Mouse (Mus musculus) gastrocnemius, adult 2 months (tissue): ENCODE results near the gene Lims1. TPM values are rescaled to one million over a fixed set of nuclear protein-coding genes. Genes with fewer than 3 reads are reported as not detected.

Experiments used
- DNase-seq: peaks from one replicate; pipeline ENCODE4 v3.0.0; 2022
- H3K27ac ChIP-seq: fragments of 200-600 bp; 2 replicates; pipeline ENCODE4 v1.8.1; 2022; ENCODE audit warnings: mild to moderate bottlenecking
- H3K4me3 ChIP-seq: fragments of 200-600 bp; 2 replicates; pipeline ENCODE4 v1.8.1; 2022; ENCODE audit warnings: mild to moderate bottlenecking, moderate library complexity
- CTCF ChIP-seq: fragments of 200-600 bp; IDR thresholded peaks from 2 replicates; pipeline ENCODE4 v1.8.1; 2022; ENCODE audit warnings: antibody characterized with exemption, mild to moderate bottlenecking, moderate library complexity
- intact Hi-C: fragments of 180-260 bp; cut with DNase I; formaldehyde crosslinking; loops from one replicate; pipeline ENCODE4 v1.15.1; 2025
- total RNA-seq, 2 experiments: library from RNA; stranded (reverse); gene quantifications; 2 replicates each; pipeline ENCODE4 v1.2.3; 2021

Gene Lims1
- total RNA-seq, 2 experiments from 2014 or later = 36.1 to 54.7 TPM

DNA sequence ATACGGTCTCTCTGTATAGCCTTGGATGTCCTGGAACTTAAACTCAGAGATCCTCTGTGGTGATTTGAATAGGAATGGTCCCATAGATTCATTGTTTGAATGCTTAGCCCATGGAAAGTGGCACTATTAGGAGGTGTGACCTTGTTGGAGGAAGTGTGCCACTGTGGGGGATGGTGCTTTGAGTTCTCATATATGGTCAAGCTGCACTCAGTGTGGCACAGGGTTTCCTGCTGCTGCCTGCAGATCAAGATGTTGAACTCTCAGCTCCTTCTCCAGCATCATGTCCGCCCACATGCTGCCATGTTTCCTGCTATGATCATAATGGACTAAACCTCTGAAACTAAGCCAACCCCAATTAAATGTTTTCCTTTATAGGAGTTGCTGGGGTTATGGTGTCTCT is 104.7 kb downstream of the Lims1 start:
- no peak overlapping the region for H3K27ac ChIP-seq
- no peak overlapping the region for H3K4me3 ChIP-seq
- no peak for TF ChIP-seq CTCF
- DNase-seq = no peak
- intact Hi-C loops = no loop called here

GRCm38 (mm10) chr10:58445850-58446249 is 122.6 kb downstream of the Lims1 start:
- intact Hi-C loops = loop anchor here (5.0 kb wide), 2 partner anchors 39 to 51 kb away; partner anchors contain the start of gene Ccdc138
- peak overlapping the region; percentile 93 for H3K4me3 ChIP-seq
- no peak for TF ChIP-seq CTCF
- H3K27ac ChIP-seq = peak overlapping the region; percentile 94
- no peak for DNase-seq

- intact Hi-C loops = loop anchor here (1.0 to 5.0 kb wide), 3 partner anchors 39 to 87 kb away; partner anchors contain the start of gene Ccdc138
- TF ChIP-seq CTCF = peak; percentile 29; the same call in 1 of the 2 replicates
Measured at GRCm38 (mm10) chr10:58446384-58447279, 123.4 kb downstream of the Lims1 start, which contains the start of gene Ranbp2. Ranbp2 (plus strand) TSS chr10:58446920.

DNA sequence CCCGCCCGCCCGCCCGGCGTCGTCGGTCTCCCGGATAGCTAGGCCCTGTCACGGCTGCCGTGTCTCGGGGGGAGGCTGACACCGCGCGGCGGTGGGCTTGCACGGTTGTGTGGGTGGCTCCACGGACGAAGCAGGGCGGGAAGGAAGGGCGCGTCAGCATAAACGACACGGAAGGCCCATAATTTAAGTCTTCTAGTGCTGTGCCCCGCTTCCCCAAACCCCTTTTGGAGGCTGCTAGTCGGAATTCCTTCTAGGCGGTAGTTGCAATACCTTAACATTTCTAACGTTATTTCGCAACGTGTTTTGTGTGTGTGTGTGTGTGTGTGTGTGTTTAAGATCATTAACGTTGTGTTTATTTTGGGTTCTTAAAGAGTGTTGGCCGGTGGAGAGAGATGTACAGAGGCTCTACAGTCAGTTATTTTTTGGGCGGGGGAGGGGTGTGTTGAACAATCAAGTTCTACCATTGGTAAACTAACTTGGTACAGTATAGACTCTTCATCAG is 124.1 kb downstream of the Lims1 start:
- Histone ChIP-seq H3K27ac (peak overlapping the region; percentile 94), H3K4me3 (peak overlapping the region; percentile 93)
- intact Hi-C loops = loop anchor here (1.0 to 5.0 kb wide), 3 partner anchors 40 to 88 kb away; partner anchors contain the start of gene Ccdc138
- no peak for DNase-seq
- peak; percentile 5; the same call in 1 of the 2 replicates for TF ChIP-seq CTCF

More at GRCm38 (mm10) chr10:58446384-58447279, 123.4 kb downstream of the Lims1 start, which contains the start of gene Ranbp2:
- H3K27ac ChIP-seq = peak within 1 kb of the TSS; percentile 94
- peak; percentile 99 for DNase-seq
- peak within 1 kb of the TSS; percentile 93 for H3K4me3 ChIP-seq

DNA sequence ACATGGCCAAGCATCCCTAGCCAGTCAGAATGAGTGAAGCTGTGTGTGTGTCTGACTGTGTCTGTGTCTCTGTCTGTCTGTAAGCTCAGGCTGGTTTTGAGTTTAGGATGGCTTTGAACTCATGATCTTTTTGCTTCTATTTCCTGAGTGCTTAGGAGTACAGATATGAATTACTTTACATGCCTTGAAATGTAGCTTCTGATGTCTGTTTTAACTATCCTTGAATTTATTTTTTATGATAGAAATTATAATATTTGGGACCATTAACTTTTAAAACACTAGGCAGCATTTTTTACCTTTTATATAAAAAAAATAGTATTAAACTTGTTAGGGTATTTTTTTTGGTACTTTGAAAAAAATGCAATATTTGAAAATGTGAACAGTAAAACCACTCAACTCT is 128.3 kb downstream of the Lims1 start:
- TF ChIP-seq CTCF = no peak
- no peak overlapping the region for H3K27ac ChIP-seq
- no peak for DNase-seq
- intact Hi-C loops = no loop called here
- H3K4me3 ChIP-seq = no peak overlapping the region

DNA sequence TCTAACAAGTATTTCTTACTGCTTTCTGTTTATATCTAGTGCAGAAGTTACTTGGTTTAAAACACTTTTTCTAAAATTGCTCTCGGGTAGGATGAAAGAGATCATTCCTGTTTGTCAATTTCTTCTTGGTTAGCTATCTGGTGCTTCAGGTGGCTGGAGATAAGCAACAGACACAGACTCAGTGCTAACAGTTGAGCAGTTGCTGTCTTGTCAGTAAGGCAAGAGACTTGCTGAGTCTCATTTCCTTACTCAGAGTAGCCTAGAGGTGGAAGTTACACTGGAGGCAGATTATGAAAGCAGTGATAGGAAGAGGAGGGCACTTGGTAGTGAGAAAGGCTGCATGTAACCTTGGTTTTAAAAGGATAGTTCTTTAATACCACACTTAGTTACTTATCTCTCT is 128.9 kb downstream of the Lims1 start:
- TF ChIP-seq CTCF = no peak
- no peak for DNase-seq
- Histone ChIP-seq H3K27ac (no peak overlapping the region), H3K4me3 (no peak overlapping the region)
- intact Hi-C loops = no loop called here

GRCm38 (mm10) chr10:58459896-58460295 is 136.6 kb downstream of the Lims1 start:
- DNase-seq = no peak
- no peak overlapping the region for H3K4me3 ChIP-seq
- TF ChIP-seq CTCF = no peak
- intact Hi-C loops = loop anchor here (5.0 to 10.0 kb wide), 2 partner anchors 32 to 165 kb away; no protein-coding TSS in a partner anchor
- no peak overlapping the region for H3K27ac ChIP-seq

Other genes starting within 250 kb of the Lims1 start
- gene AW822073, start 98.5 kb upstream of the Lims1 start, total RNA-seq = not detected
- gene Duxf3, start 90.8 kb upstream of the Lims1 start, total RNA-seq = not detected
- not detected for gene Gm4981, start 86.8 kb upstream of the Lims1 start, total RNA-seq
- gene Gcc2, start 68.0 kb upstream of the Lims1 start, total RNA-seq = 10 to 100 TPM; 21.0 to 24.5 TPM
- gene Ranbp2, start 123.5 kb downstream of the Lims1 start, total RNA-seq = 10 to 100 TPM; 48.5 to 48.9 TPM
- under 1 TPM; 0.18 to 0.20 TPM for gene Ccdc138, start 174.5 kb downstream of the Lims1 start, total RNA-seq